Mouse (Mus musculus) G1E (cell line): ENCODE measurements at regions not wholly inside any gene's neighbourhood (a gene's known extent, or its start where the extent isn't known, plus 50 kb on each side); places are given as distances from the start of the nearest gene placed in this dataset.

Experiments
- CTCF ChIP-seq: IDR thresholded peaks from 2 replicates; pipeline ENCODE4 v1.5.1; 2012; ENCODE audit warnings: low read depth, low read length, inconsistent platforms, mixed read lengths
- GATA1 ChIP-seq: IDR thresholded peaks from 2 replicates; pipeline ENCODE4 v1.6.1; 2012; ENCODE audit warnings: borderline replicate concordance, low read length, inconsistent platforms, mixed read lengths
- GATA2 ChIP-seq: IDR thresholded peaks from 2 replicates; pipeline ENCODE4 v1.6.1; 2012; ENCODE audit warnings: low read depth, low read length, inconsistent platforms, borderline replicate concordance
- POLR2AphosphoS5 ChIP-seq: IDR thresholded peaks from 2 replicates; pipeline ENCODE4 v1.6.1; 2012; ENCODE audit warnings: low read depth, low read length, inconsistent platforms; ENCODE audit not compliant: insufficient replicate concordance
- TAL1 ChIP-seq: conservative IDR thresholded peaks from 2 replicates; pipeline ENCODE4 v1.6.1; 2012; ENCODE audit warnings: low read depth, low read length, inconsistent platforms, mixed read lengths

DNA sequence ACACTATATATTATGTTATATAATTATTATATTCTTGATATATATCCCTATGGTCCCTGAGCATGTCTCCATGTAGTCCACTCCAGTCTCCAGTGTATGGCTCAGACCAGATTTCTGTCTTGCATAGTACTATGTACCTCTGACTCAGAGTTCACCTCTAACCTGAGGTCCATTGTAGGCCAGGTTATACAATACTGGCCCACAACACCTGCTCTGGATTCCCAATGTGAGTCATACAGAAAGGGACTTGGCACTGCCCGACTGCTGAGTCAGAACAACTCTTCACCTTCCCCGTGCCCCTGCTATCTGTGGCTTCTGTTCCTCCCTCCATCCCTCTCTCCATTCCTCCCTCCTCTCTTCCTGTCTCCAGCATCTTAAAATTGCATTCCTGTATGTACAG, 236.1 kb upstream of the Zfp637 start:
- TF ChIP-seq CTCF, result no peak
- no peak for TF ChIP-seq GATA2
- no peak for TF ChIP-seq TAL1
- TF ChIP-seq GATA1, result no peak
- no peak for TF ChIP-seq POLR2AphosphoS5
